9 mouse cellular contexts compared by ENCODE assay signal in genomic region chr17:84877176-84877863, GRCm38 (mm10).
DNase-seq lines count a peak whose midpoint lies in the region; ATAC-seq and TF ChIP-seq lines count a peak whose summit lies in the region.
"Had no signal": no experiment of that assay in that cellular context is flagged by ENCODE, and none has a peak within 500 bp of the region (broad histone marks: within the 10 kb centered on the region; RNA-seq: fewer than 3 reads in every experiment).

No protein-coding gene starts in this region.

- no peaks in the 10 kb centered on the region for H3K79me2 ChIP-seq in heart, adult 2 months (replicated peaks; ENCODE audit: control insufficient read depth, insufficient read depth, low read length)

- peak; percentile 67 for ATAC-seq in hindbrain, postnatal 0 days
- peak; percentile 28; the same call in 1 of the 2 replicates for ATAC-seq in midbrain, embryonic 16.5 days

- DNase-seq in heart, adult 2 months = no peak
- DNase-seq in heart, adult 8-10 months (ENCODE audit: low spot score) = no peak
- DNase-seq in 3T3-L1 (ENCODE audit: low read depth, low spot score) = peak; percentile 8
- peak; percentile 71 for DNase-seq in cerebellum, adult 11-12 months
- DNase-seq in hindbrain, postnatal 0 days (ENCODE audit: low spot score) = peak; percentile 4
- DNase-seq in thymus, postnatal 14 days = no peak
- no peak for DNase-seq in urinary bladder, adult 2 months (ENCODE audit: low spot score)

- H3K4me3 ChIP-seq in heart, adult 2 months = no peak overlapping the region
- H3K4me3 ChIP-seq in hindbrain, postnatal 0 days (ENCODE audit: low read length) = no peak overlapping the region
- H3K4me3 ChIP-seq in midbrain, embryonic 16.5 days (ENCODE audit: low read depth, low read length) = no peak overlapping the region

- WGBS in heart, adult 2 months = 66% methylated on average over 14 of the region's 14 CpGs
- 70% methylated on average over 14 of the region's 14 CpGs for WGBS in hindbrain, postnatal 0 days
- 82% methylated on average over 14 of the region's 14 CpGs for WGBS in midbrain, embryonic 16.5 days

- no peaks in the 10 kb centered on the region; the same call in 1 of the 2 replicates for H3K4me1 ChIP-seq in heart, adult 2 months (ENCODE audit: control insufficient read depth, insufficient read depth, low read length)
- no peaks in the 10 kb centered on the region for H3K4me1 ChIP-seq in hindbrain, postnatal 0 days (ENCODE audit: insufficient read depth, low read length)
- H3K4me1 ChIP-seq in midbrain, embryonic 16.5 days (ENCODE audit: control insufficient read depth, insufficient read depth, low read length) = peaks cover 5% of the 10 kb centered on the region
- H3K4me1 ChIP-seq: embryonic facial prominence, embryonic 12.5 days had no signal

- no peaks in the 10 kb centered on the region for H3K27me3 ChIP-seq in heart, adult 2 months (ENCODE audit: control insufficient read depth, insufficient read depth, low read length)
- H3K27me3 ChIP-seq in hindbrain, postnatal 0 days (ENCODE audit: insufficient read depth, low read length) = no peaks in the 10 kb centered on the region
- H3K27me3 ChIP-seq in midbrain, embryonic 16.5 days (ENCODE audit: control insufficient read depth, insufficient read depth, low read depth, low read length) = no peaks in the 10 kb centered on the region
- H3K27me3 ChIP-seq: embryonic facial prominence, embryonic 12.5 days had no signal

- H3K9me3 ChIP-seq in hindbrain, postnatal 0 days (ENCODE audit: low read length) = no peaks in the 10 kb centered on the region
- no peaks in the 10 kb centered on the region for H3K9me3 ChIP-seq in midbrain, embryonic 16.5 days (replicated peaks; ENCODE audit: control insufficient read depth, low read length, poor library complexity, severe bottlenecking)
- H3K9me3 ChIP-seq: embryonic facial prominence, embryonic 12.5 days had no signal

- H3K9ac ChIP-seq in heart, adult 2 months (ENCODE audit: low read depth, low read length) = no peak overlapping the region
- no peak overlapping the region for H3K9ac ChIP-seq in hindbrain, postnatal 0 days (replicated peaks; ENCODE audit: low read length)
- H3K9ac ChIP-seq in midbrain, embryonic 16.5 days (ENCODE audit: low read depth, low read length) = no peak overlapping the region
- H3K9ac ChIP-seq: embryonic facial prominence, embryonic 12.5 days had no signal

- intact Hi-C loops in heart, adult 2 months (cut with DNase I) = loop anchor here (2.0 to 5.0 kb wide), 4 partner anchors 80 to 755 kb away; partner anchors contain the start of genes Camkmt, Ppm1b and Prepl

- H3K4me2 ChIP-seq in hindbrain, postnatal 0 days (ENCODE audit: low read depth, low read length) = no peak overlapping the region
- H3K4me2 ChIP-seq in midbrain, embryonic 16.5 days (ENCODE audit: low read length) = no peak overlapping the region

- TF ChIP-seq EP300 in heart, adult 2 months (IDR thresholded peaks at IDR 0.05; ENCODE audit: insufficient read depth, low read depth, low read length) = no peak

- 0 out of 2 replicates have a peak, but pooled peaks cover 3% of the 10 kb centered on the region for H3K36me3 ChIP-seq in heart, adult 2 months (ENCODE audit: control insufficient read depth, insufficient read depth, low read length)
- no peaks in the 10 kb centered on the region for H3K36me3 ChIP-seq in hindbrain, postnatal 0 days (ENCODE audit: insufficient read depth, low read length)
- no peaks in the 10 kb centered on the region for H3K36me3 ChIP-seq in midbrain, embryonic 16.5 days (ENCODE audit: control insufficient read depth, insufficient read depth, low read length)
- H3K36me3 ChIP-seq: embryonic facial prominence, embryonic 12.5 days had no signal

- no peak for TF ChIP-seq POLR2A in heart, adult 2 months (IDR thresholded peaks at IDR 0.05; ENCODE audit: insufficient read depth, low read depth, low read length)

- H3K27ac ChIP-seq in heart, adult 2 months = peak overlapping the region; percentile 78
- no peak overlapping the region for H3K27ac ChIP-seq in hindbrain, postnatal 0 days
- no peak overlapping the region for H3K27ac ChIP-seq in midbrain, embryonic 16.5 days (ENCODE audit: low read length)
- H3K27ac ChIP-seq: embryonic facial prominence, embryonic 12.5 days had no signal

- no peak for TF ChIP-seq CTCF in heart, adult 2 months (IDR thresholded peaks at IDR 0.05)
- TF ChIP-seq CTCF in hindbrain, postnatal 0 days (IDR thresholded peaks at IDR 0.05; ENCODE audit: low read depth) = no peak

Comparison
In these comparisons a context has a peak if more than half of its experiments do, and no peak if none do; other contexts are left out.
1. DNase-seq: peak in 3T3-L1 (single experiment), cerebellum, adult 11-12 months (single experiment) and hindbrain, postnatal 0 days (single experiment); none in heart, adult 2 months (0 of 2), heart, adult 8-10 months (single experiment), thymus, postnatal 14 days (single experiment) and urinary bladder, adult 2 months (single experiment).